ENCODE assay signal across 22 mouse cellular contexts in the genomic region with DNA sequence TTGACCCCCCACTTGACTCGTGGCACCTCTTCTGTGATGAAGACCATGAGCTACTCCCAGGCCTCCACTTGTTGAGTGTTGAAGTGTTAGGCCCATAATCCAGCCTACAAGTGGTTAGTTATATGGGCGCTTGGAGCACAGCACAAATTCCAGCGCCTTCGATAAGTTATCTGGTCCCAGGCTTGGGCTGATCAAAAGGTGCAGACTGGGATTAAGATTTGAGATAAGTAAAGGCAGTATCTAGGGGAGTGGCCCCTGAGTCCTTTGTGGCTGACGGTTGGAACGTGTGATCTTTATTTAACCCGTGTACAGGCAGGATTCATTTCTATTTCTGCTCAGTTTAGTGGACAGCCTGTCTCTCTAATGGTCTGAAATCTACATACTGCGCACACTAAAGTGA.
"Had no signal": no experiment of that assay in that cellular context is flagged by ENCODE, and none has a peak within 500 bp of the region (broad histone marks: within the 10 kb centered on the region; RNA-seq: fewer than 3 reads in every experiment).

No protein-coding gene starts in this region.

- DNase-seq: kidney, postnatal 10 days; kidney, postnatal 36 days; left cerebral cortex, postnatal 4 days; liver, postnatal 0 days; lung, embryonic 14.5 days; right cerebral cortex, adult 18-20 months; right cerebral cortex, postnatal 14 days; right cerebral cortex, postnatal 4 days; thymus, adult 2 months; thymus, postnatal 14 days; thymus, postnatal 4 days had no signal

- H3K4me3 ChIP-seq: limb, embryonic 12.5 days; limb, embryonic 15.5 days; midbrain, embryonic 12.5 days; midbrain, embryonic 15.5 days; neural tube, embryonic 12.5 days; neural tube, embryonic 15.5 days had no signal

- H3K9ac ChIP-seq: limb, embryonic 12.5 days; limb, embryonic 15.5 days; liver, embryonic 14.5 days; liver, postnatal 0 days; lung, embryonic 14.5 days; midbrain, embryonic 12.5 days; midbrain, embryonic 15.5 days; neural tube, embryonic 12.5 days; neural tube, embryonic 15.5 days had no signal

- H3K4me1 ChIP-seq: limb, embryonic 12.5 days; limb, embryonic 15.5 days; midbrain, embryonic 12.5 days; midbrain, embryonic 15.5 days; neural tube, embryonic 12.5 days; neural tube, embryonic 15.5 days had no signal

- H3K9me3 ChIP-seq: limb, embryonic 12.5 days; limb, embryonic 15.5 days; midbrain, embryonic 12.5 days; midbrain, embryonic 15.5 days; neural tube, embryonic 12.5 days; neural tube, embryonic 15.5 days had no signal

- ATAC-seq: liver, postnatal 0 days; lung, postnatal 0 days; midbrain, embryonic 15.5 days had no signal

- H3K27me3 ChIP-seq: limb, embryonic 12.5 days; limb, embryonic 15.5 days; midbrain, embryonic 12.5 days; midbrain, embryonic 15.5 days; neural tube, embryonic 12.5 days; neural tube, embryonic 15.5 days had no signal

- H3K36me3 ChIP-seq: limb, embryonic 12.5 days; limb, embryonic 15.5 days; midbrain, embryonic 12.5 days; midbrain, embryonic 15.5 days; neural tube, embryonic 12.5 days; neural tube, embryonic 15.5 days had no signal

- H3K4me2 ChIP-seq: limb, embryonic 12.5 days; limb, embryonic 15.5 days; liver, embryonic 11.5 days; lung, embryonic 14.5 days; midbrain, embryonic 12.5 days; midbrain, embryonic 15.5 days; neural tube, embryonic 12.5 days; neural tube, embryonic 15.5 days had no signal

- H3K27ac ChIP-seq: limb, embryonic 12.5 days; limb, embryonic 15.5 days; liver, embryonic 14.5 days; macrophage; midbrain, embryonic 12.5 days; midbrain, embryonic 15.5 days; neural tube, embryonic 12.5 days; neural tube, embryonic 15.5 days; stomach, postnatal 0 days had no signal
